Comparison of ENCODE assay signal across 40 mouse cellular contexts in the genomic region with DNA sequence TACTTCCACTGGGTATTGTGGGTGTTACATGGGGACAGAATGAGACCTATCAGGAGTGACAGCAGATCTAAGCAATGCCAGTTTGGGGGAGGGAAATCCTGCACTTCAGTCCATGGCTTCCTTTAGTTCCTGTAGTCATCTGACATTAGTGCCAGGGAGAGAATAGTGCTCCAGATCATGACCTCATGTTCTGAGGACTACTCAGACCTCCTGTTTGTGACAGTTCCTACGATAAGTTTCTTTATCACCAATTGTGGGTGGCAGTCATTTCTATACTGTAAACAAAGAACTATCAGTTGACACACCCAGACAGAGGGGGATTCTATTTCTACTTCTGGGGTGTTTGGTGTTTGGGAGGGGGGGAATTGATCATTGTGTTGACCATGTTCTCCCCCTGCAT. TPM values are rescaled to one million over a fixed set of nuclear protein-coding genes. Genes with fewer than 3 reads are reported as not detected.
"Had no signal": no experiment of that assay in that cellular context is flagged by ENCODE, and none has a peak within 500 bp of the region (broad histone marks: within the 10 kb centered on the region; RNA-seq: fewer than 3 reads in every experiment).

No protein-coding gene starts in this region.

- H3K27ac ChIP-seq: heart, adult 2 months; heart, embryonic 13.5 days; heart, embryonic 15.5 days; hindbrain, embryonic 13.5 days; hindbrain, embryonic 15.5 days; hindbrain, postnatal 0 days; kidney, embryonic 15.5 days; kidney, postnatal 0 days; limb, embryonic 10.5 days; limb, embryonic 12.5 days had no signal

- H3K9me3 ChIP-seq: heart, embryonic 13.5 days; heart, embryonic 15.5 days; hindbrain, embryonic 13.5 days; hindbrain, embryonic 15.5 days; kidney, embryonic 15.5 days; limb, embryonic 10.5 days; limb, embryonic 12.5 days had no signal

- H3K36me3 ChIP-seq: heart, embryonic 13.5 days; heart, embryonic 15.5 days; hindbrain, embryonic 13.5 days; hindbrain, embryonic 15.5 days; kidney, embryonic 15.5 days; limb, embryonic 10.5 days; limb, embryonic 12.5 days had no signal

- ATAC-seq: hindbrain, postnatal 0 days; intestine, embryonic 16.5 days had no signal

- H3K4me1 ChIP-seq: heart, embryonic 13.5 days; heart, embryonic 15.5 days; hindbrain, embryonic 13.5 days; hindbrain, embryonic 15.5 days; kidney, embryonic 15.5 days; limb, embryonic 10.5 days; limb, embryonic 12.5 days had no signal

- DNase-seq: gastrocnemius, postnatal 14 days; gastrocnemius, postnatal 36 days; heart, adult 11 months; heart, adult 2 months; heart, postnatal 14 days; heart, postnatal 36 days; kidney, adult 11 months; kidney, adult 2 months; kidney, adult 9 months; kidney, postnatal 14 days; kidney, postnatal 36 days; layer of hippocampus, adult 9-11 months; layer of hippocampus, postnatal 36 days; liver had no signal

- H3K9ac ChIP-seq: heart, embryonic 13.5 days; heart, embryonic 15.5 days; hindbrain, embryonic 13.5 days; hindbrain, embryonic 15.5 days; kidney, embryonic 15.5 days; limb, embryonic 12.5 days had no signal

- H3K4me3 ChIP-seq: heart, adult 2 months; heart, embryonic 13.5 days; heart, embryonic 15.5 days; hindbrain, embryonic 13.5 days; hindbrain, embryonic 15.5 days; kidney, embryonic 15.5 days; limb, embryonic 10.5 days; limb, embryonic 12.5 days had no signal

- H3K4me2 ChIP-seq: heart, embryonic 11.5 days; heart, embryonic 13.5 days; heart, embryonic 15.5 days; hindbrain, embryonic 13.5 days; hindbrain, embryonic 15.5 days; kidney, embryonic 15.5 days; limb, embryonic 12.5 days had no signal

- H3K27me3 ChIP-seq: heart, embryonic 13.5 days; heart, embryonic 15.5 days; hindbrain, embryonic 13.5 days; hindbrain, embryonic 15.5 days; kidney, embryonic 15.5 days; limb, embryonic 12.5 days had no signal

RNA-seq across cellular contexts. Expression of a gene that starts 0.6 kb away (rescaled TPM):
- total RNA-seq: gastrocnemius, adult 18-20 months; gastrocnemius, adult 8-10 months; gastrocnemius, postnatal 14 days; gastrocnemius, postnatal 36 days; heart, adult 2 months; heart, postnatal 14 days; heart, postnatal 36 days; hematopoietic stem cell, adult 5-6 weeks; hindbrain, postnatal 0 days; layer of hippocampus, adult 18-20 months; layer of hippocampus, adult 8-10 months; layer of hippocampus, postnatal 14 days; layer of hippocampus, postnatal 36 days; left cerebral cortex, adult 18-20 months; left cerebral cortex, postnatal 14 days; left cerebral cortex, postnatal 36 days had no signal
- polyA plus RNA-seq: gonadal fat pad, adult 2 months; heart, adult 2 months; heart, embryonic 11.5 days; heart, embryonic 13.5 days; heart, embryonic 15.5 days; heart, postnatal 0 days; hindbrain, embryonic 11.5 days; hindbrain, embryonic 13.5 days; hindbrain, embryonic 15.5 days; hindbrain, postnatal 0 days; intestine, embryonic 14.5 days; intestine, embryonic 16.5 days; kidney, adult 2 months; kidney, embryonic 15.5 days; kidney, postnatal 0 days; large intestine, adult 2 months; limb, embryonic 10.5 days; limb, embryonic 12.5 days; limb, embryonic 14.5 days had no signal
